Mouse (Mus musculus): ENCODE measurements around the gene Atp2a2.
A peak's percentile ranks its signal among the peaks of the same experiment; 100 is the strongest.

Gene Atp2a2

DNA sequence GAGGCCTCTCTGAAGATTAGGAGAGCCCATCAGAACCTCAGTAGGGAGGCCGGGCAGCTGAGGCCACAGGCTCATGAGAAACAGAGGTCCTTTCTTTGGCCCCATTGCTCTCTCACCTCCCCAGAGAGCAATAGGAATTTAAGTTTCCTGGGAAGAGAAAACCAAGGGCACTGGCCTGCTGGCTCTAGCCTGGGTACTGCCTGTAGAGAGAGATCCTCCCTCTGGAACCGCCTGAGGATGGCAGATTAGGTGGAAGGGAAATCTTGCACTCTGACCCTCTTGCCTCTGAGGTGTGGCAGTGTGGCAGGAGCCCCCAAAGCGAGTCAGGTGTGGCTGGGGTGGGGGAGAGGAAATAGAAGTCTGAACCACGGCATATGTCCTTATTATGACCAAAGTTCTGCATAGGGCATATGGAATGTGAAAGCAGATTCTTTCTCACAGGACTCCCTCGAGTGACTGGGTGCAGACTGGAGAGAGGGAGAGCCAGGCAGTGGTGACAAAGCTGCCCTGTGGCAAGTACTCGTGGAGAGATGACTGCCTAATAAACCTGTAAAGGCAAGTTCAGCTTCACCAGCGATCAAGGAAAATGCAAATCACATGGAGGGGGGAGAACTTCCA is 17.1 kb upstream of the Atp2a2 start:
- no peak for DNase-seq (ENCODE audit: low read depth, low spot score)

DNA sequence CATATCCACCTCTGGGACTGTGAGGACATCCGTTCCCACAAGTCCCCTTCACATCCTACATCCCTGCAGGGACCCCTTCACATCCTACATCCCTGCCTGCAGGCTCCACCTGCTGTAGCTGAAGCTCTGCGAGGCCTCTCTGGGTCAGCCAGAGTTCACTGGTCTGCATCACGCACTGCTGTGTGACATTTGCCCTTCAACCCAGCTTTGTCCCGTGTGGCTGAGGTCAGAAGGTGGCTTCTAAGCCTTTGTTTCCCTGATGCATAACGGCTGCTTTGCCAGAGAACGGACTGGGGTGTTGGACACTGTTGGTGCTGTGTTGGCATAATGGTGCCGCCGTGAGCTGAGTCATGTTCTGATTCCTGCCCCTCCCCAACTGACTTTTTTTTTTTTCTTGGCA is 16.2 kb upstream of the Atp2a2 start:
- no peak for DNase-seq (ENCODE audit: low read depth, low spot score)

DNA sequence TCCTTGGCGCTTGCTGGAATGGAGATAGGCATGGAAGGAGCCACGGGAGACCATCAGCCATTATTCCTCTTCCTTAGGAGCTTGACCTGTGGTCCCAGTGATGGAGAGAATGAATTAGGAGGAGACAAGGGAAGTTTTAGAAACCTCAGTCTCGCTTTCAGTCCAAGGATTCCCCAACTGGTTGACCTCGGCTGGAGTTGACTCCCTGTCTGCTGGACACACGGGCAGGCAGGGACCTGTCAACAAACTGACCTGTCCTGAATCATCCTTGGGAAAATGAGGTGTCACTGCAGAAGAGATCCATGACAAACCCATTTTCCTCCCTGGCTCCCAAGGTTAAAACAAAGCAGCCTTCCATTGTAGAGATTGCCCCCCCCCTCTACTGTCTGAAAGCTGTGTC is 14.9 kb upstream of the Atp2a2 start:
- no peak for DNase-seq (ENCODE audit: low read depth, low spot score)

DNA sequence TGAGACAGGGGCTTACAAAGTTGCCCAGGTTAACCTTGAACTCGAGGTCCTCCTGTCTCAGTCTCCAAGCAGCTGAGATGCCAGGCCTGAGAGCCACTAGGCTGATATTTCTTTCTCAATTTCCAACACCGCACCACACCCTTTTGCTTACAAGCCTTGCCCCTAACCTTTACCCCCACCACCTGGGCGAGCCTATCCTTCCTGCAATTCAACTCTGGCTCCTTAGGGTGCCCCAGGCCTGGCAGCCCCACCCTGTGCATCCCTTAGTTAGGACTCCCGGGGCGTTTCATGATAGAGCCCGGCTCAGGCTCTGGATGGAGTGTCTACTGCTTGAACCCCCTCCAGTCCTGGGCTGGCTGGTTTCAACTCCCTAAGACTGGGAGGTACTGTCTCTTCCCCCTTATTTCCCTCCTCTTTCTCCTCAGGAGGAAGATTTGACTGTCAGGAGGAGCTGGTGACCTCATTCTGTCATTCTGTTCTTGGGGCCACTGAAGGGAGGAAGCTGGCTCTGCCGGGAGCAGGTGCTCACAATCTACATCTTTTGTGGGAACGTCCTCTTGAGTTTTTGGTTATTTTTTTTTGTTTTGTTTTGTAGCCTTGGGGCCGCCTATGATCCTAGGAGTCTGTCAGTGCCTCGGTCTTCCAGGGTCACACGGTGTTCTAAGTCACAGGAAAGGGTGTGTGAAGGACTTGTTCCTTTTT is 14.2 kb upstream of the Atp2a2 start:
- peak; percentile 58 for DNase-seq (ENCODE audit: low read depth, low spot score)

DNA sequence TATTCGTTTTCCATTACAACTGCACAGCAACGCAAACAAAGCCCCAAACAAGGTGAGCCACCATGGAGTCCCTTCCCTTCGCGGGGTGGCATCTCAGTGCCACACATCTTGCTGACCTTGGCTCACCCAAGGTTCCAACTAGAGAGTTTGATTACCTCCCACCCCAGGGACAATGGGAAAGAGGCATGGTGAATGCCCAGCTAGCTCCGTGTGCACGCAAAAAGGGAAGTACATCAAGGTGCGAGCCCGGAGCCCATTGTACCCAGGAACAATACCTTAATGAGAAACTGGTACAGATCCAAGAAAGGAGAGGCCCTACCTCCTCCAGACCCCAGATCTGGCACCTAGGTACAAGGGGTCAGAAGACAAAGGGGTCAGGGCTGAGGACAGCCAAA is 12.1 kb upstream of the Atp2a2 start:
- no peak for DNase-seq (ENCODE audit: low read depth, low spot score)

DNA sequence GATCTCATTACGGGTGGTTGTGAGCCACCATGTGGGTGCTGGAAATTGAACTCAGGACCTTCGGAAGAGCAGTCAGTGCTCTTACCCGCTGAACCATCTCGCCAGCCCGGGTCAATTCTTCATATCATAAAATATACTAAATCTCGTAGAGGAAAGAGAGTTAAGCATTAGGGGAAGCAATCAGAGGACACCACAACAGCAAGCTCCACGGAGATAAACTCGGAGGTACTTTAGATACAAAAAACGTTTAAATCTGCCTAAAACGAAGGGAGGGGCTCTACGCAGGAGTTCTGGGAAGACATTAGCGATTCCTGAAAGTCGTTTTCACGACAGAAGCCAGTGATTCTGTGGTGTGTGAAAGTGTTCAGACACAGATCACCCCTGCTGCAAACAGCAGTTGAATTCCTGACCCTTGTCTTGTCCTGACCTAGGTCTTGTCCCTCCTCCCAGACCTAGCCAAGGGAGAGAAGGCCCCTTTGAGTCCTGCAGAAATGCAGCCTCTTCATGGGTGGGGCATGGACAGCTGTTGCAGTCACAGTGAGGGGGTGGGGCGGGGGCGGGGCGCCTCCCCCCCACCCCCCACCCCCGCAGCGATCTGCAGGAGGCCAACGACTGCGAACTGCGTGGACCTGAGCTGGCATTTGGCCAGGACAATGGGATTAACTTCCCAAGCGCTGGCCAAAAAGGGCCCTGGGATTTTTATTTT is 11.5 kb upstream of the Atp2a2 start:
- DNase-seq (ENCODE audit: low read depth, low spot score): no peak

DNA sequence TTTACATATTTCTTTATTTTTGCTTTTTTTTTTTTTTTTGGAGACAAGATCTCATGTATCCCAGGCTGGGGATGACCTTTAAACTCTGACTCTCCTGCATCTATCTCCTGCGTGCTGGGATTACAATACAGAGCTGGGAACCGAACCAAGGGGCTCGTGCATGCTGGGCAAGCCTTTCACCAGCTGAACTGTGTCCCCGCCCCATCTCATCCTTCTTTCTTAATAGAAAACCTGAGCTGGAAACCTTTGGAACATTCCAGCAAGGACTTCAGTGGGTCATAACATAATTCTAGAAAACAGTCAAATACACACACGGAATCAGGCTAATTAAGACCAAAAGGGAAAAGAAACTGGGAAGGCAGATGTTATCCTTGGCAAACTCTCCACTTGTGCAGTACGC is 10.0 kb upstream of the Atp2a2 start:
- no peak for DNase-seq (ENCODE audit: low read depth, low spot score)

DNA sequence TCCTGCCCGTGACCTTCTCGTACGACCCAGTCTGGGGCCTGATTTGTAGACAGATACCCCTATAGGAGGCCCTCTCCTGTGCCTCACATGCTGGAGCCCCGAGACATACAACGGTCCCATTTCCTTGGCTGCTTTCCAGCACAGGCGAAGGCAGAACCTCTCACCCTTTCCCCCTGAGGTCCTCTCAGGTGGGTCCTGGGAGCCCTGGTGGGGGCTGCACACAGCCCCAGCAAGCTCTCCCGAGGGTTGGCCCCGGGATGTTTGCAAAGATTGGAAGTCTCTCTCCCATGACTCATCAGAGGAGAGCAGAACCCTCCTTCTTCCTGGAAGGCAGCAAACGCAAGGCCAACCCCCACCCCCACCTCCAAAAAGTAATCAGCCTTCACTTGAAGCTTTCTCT is 9.4 kb upstream of the Atp2a2 start:
- peak; percentile 45 for DNase-seq (ENCODE audit: low read depth, low spot score)

DNA sequence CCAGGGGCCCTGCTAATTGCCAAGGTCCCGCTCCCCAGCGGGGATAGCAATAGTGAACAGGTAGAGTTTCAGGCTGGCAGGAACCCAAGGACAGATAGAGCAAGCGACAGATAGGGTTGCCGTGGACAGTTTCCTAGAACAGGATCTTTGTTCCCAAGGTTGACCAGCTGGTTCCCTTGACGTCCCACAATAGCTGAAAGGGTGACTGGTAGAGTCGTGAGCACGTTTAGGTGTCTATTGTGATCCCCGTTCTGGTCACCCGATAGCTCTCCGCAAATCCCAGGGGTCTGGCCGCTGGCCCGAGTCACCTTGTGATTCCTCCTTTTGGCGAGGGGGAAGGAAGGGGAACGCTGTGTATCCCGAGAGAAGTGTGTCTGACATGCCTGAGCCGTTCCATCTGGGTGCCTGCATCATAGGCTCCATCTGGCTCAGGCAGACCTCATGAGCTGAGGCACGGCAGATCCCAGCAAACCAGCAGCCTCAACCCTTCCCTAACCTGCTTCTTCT is 8.7 kb upstream of the Atp2a2 start:
- peak; percentile 89 for DNase-seq (ENCODE audit: low read depth, low spot score)

DNA sequence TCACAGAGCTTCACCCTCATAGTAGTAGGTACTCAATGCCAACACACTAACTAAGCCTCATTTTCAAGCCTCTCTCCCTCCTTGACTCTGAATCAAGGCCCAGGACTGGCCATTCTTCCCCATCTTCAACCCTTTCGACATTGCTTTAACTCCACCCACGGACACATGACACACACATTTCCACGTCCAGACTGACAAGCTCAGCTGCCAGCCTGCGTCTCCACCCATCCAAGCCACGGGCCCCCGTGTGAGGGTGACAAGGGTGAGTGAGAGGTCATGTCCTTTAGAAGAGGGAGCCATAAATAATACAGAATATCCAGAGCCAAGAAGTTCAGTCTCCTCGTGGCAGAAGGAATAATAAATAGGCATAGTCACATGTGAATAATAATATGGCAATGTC is 7.6 kb upstream of the Atp2a2 start:
- no peak for DNase-seq (ENCODE audit: low read depth, low spot score)

DNA sequence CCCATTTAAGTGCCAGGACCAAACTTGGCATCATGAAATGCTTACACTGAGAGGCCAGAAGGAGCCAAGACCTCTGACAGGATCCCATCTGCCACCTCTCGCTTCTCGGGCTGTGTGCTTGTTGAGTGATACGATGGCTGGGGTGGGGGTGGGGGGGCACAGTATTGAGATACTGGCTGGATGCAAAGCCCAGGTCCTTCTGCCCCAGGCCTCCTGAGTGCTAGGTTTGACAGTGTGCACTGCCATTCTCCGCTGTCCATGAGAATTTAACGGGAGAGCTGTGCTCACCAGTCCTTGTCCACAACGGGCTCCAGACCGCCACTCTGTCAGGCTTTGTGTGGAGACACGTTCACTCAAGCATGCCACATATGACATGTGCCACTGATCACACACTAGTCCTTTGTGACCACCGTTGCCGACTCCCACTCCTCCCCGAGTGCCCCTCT is 6.9 kb upstream of the Atp2a2 start:
- DNase-seq (ENCODE audit: low read depth, low spot score): peak; percentile 98

DNA sequence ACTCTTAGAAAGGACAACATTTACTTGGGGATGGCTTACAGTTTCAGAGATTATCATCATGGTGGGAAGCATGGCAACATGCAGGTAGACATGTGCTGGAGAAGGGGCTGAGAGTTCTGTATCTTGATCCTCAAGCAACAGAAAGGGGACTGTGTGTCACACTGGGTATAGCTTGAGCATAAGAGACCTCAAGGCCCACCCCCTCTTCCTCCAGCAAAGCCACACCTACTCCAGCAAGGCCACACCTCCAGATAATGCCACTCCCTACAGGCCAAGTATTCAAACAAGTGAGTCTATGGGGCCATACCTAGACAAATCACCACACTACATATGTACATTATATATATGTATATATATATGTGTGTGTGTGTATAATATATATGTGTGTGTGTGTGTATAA is 5.4 kb upstream of the Atp2a2 start:
- no peak for DNase-seq (ENCODE audit: low read depth, low spot score)

DNA sequence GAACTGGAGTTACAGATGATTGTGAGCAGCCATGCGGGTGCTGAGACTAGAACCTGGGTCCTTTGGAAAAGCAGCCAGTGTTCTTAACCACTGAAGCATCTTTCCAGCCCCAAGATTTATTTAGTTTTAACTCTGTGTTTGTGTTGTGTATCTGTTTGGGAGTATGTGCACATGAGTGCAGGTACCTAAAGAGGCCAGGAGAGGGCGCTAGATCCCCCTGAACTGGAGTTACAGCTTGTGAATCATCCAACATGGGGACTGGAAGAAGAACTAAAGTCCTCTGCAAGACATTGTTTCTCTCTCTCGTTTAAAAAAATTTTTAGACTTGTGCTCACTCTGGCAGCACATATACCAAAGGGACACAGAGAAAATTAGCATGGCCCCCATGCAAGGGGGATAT is 4.4 kb upstream of the Atp2a2 start:
- no peak for DNase-seq (ENCODE audit: low read depth, low spot score)

DNA sequence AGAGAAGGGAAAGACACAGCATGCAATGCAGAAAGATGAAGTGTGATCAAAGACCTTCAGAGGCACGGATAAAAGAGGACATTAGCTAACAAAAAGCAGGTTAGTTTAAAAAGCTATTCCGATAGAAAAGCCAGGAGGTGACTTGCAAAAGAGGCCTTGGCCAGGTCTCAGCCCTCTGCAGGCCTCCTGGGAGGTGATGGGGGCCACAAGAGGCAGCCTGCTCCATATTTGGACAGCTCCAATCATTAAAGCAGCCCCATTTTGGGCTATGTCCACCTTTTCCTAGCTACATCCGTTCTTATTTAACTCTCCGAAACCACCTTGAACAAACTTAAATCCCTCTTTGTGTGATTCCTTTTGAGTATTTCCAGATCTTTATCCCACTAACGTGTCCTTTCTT is 3.5 kb upstream of the Atp2a2 start:
- no peak for DNase-seq (ENCODE audit: low read depth, low spot score)

DNA sequence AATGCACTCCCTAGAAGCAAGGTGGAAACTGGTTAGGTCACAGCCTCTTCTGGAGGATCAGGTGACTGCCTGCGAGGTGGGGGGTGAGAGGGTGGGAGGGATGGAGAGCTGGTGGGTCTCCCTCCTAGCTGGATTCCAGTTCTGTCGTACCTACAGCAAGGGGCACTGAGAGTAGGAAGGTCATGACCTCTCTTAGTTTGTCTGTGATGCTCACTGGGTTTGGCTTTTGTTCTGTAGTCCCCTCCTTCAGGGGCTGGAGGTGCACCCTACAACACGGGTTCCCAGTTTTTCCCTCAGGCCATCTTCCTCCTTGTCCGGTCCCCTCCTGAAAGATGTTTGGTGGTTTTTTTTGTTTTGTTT is 1.7 kb upstream of the Atp2a2 start:
- DNase-seq (ENCODE audit: low read depth, low spot score): no peak

DNA sequence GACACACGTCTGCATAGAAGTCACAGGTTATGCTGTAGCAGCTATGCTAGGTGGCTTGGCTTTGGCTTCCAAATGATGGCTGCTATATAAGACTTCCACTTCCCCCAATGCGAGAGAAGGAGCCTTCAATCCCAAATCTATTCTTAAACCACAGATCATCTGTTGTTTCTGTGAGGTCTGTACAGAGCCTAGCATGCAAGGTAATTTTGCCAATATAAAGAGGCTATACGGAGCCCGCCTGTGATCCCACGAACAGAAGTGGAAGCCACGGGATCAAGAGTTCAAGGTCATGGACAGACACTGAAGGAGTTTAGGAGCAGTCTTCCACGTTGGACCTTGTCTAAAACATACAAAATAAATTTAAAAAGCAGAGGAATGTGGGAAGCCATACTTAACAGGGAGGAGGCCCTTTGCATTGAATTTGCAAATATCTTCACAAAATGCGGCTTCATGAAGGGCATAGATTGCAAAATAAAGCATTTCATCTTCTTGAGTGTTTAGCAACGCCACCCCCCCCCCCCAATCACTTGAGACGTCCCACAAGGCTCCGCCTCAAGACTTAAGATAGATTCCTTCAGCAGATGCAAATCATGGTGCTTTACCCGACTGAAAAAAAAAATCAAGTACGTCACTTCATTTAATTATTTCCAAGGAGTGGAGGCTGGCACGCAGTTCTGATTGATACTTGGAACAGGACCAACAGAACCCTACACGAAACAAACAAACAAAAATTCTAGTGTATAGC is 1.2 kb upstream of the Atp2a2 start:
- DNase-seq (ENCODE audit: low read depth, low spot score): peak; percentile 58

DNA sequence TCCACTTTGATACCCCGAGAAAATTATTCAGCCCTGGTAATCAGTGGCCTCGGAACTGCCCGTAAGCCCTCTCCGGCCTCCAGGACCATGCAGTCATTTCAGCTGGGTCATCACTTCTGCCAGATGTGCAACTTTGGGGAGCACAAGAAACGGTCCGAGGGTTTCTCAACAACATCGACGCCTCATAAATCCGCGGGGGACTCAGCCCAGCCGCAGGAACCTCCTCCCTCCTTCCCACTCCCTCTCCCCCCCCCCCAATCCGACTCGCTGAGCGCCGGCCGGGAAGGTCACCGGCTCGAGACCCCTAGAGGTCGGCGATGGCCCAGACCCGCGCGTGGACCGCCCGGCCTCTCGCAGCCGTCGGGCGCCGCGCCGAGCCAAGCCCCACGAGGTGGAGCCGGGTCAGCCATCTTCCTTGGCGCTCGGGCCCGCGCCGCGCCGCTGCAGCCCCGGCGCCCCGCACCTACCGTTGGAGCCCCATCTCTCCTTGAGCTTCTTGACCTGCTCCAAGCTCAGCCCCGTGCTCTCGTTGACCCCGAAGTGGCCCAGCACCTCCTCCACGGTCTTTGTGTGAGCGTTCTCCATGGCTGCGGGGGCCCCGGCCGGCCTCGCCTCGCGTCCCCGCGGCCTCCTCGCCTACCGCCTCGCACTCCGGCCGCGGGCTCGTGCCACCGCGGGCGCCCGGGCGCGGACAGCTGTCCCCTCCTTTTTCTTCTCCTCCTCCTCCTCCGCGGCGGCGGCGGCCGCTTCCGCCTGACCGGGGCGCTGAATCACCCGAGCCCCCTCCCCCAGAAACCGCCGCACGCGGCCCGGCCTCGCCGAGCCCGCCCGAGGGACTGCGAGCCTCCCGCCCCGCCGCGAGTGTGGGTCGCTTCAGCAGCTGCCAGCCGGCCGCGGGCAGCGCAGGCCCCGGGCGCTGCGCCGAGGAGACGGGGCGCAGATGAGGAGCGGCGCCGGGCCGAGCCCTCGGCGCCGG is 636 bp downstream of the Atp2a2 start:
- peak; percentile 44 for DNase-seq (ENCODE audit: low read depth, low spot score)

DNA sequence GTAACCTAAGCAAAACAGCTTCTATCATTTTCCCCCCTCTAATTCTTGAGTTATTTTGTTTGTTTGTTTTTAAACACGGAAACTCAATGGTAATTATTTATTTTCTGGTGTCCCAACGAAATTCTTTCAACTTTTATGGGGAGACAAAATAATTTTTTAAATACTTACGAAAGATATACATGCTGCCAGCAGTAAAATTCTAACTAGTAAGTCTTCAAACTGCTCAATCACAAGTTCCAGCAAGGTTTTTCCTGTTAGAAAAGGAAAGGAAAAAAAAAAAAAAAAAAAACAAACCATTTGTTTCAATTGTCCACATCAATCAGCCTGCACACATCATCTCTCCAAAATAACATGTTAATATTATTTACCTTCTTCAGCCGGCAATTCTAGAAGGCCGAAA is 1.5 kb downstream of the Atp2a2 start:
- DNase-seq (ENCODE audit: low read depth, low spot score): no peak

DNA sequence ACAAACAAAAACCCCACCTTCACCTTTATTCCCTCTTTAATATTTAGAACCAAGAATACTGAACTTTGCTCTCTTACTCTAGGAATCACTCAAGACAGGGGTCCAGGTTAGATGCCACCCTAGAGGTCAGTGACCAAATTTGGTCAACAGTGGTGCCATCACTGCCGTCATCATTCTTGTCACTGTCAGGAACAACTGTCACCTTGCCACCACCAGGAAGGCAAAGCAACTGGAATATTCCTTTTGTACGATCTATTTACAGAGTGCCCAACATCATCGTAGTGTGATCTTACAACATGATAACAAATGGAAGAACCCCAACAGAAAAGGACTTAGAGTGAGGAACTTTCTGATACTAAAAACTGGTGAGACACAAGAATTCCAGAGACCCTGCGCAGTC is 1.9 kb downstream of the Atp2a2 start:
- no peak for DNase-seq (ENCODE audit: low read depth, low spot score)

DNA sequence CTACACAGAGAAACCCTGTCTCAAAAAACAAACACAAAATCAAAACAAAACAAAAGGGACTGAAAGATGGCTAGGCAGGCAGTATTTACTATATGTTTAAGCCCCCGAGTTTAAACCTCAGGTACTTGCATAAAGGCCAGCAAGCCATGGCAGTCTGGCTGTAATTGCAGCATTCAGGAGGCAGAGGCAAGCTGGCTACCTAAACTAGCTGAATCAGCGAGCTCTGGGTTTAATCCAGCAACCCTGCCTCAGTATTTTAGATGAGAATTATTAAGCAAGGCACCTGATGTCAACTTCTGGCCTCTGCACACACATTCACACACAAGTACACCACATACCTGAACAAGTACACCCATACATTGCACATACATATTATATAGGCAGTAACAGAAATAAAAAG is 4.0 kb downstream of the Atp2a2 start:
- peak; percentile 54 for DNase-seq (ENCODE audit: low read depth, low spot score)

DNA sequence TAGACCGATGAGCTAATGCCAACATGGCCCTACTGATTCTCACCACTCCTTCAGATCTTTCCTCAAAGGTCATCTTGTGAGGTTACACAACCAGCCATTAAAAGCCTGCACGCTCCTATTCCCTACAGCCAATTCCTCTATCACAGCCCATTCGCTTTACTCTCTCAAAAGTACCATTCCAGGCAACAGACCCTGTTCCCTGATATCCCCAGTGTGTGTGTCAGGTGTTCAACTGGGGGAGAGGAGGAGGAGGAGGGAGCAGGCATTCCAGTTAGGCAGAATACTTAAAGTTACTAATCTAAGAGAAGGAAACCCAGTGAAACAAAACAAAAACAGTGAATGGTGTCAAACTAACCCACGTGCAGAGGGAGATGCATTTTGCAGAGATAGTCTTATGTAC is 5.0 kb downstream of the Atp2a2 start:
- DNase-seq (ENCODE audit: low read depth, low spot score): no peak
